Mouse (Mus musculus) spleen, postnatal 10 days (tissue): ENCODE measurements around the gene Nbea.

Experiments used
- DNase-seq, 2 experiments: peaks; one replicate each; pipeline ENCODE4 v3.0.0; 2021 to 2022; ENCODE audit warnings: low spot score in 2 of 2

Nbea gene

GRCm38 (mm10) chr3:56183159-56184133 lies at the start of gene Nbea:
Gene Nbea (minus strand): TSS chr3:56183701.
- DNase-seq, result peak; percentile 3 to 45

GRCm38 (mm10) chr3:56229283-56229682 lies 45.8 kb upstream of the Nbea start:
- DNase-seq, result no peak

- DNase-seq, result no peak
These were observed 32.5 kb upstream of the Nbea start for GRCm38 (mm10) chr3:56215989-56216388.

GRCm38 (mm10) chr3:56203968-56204367 lies 20.5 kb upstream of the Nbea start:
- DNase-seq, result no peak

GRCm38 (mm10) chr3:56188238-56188637 lies 4.7 kb upstream of the Nbea start:
- DNase-seq, result no peak

GRCm38 (mm10) chr3:56187131-56187779 lies 3.8 kb upstream of the Nbea start:
- DNase-seq, result no peak

- no peak for DNase-seq
These were observed 936 bp downstream of the Nbea start for GRCm38 (mm10) chr3:56182371-56183158.

GRCm38 (mm10) chr3:56181991-56182370 lies 1.5 kb downstream of the Nbea start:
- no peak for DNase-seq

- no peak for DNase-seq
These were observed 2.5 kb downstream of the Nbea start for GRCm38 (mm10) chr3:56181025-56181424.

GRCm38 (mm10) chr3:56157864-56158263 lies 25.6 kb downstream of the Nbea start:
- no peak for DNase-seq

- DNase-seq, result no peak
These were observed 56.8 kb downstream of the Nbea start for GRCm38 (mm10) chr3:56126674-56127073.

- no peak for DNase-seq
These were observed 66.9 kb downstream of the Nbea start for GRCm38 (mm10) chr3:56116647-56117046.

- no peak for DNase-seq
These were observed 75.4 kb downstream of the Nbea start for GRCm38 (mm10) chr3:56108101-56108500.

- DNase-seq, result no peak
These were observed 86.4 kb downstream of the Nbea start for GRCm38 (mm10) chr3:56097105-56097504.

- DNase-seq, result no peak
These were observed 104.4 kb downstream of the Nbea start for GRCm38 (mm10) chr3:56079015-56079612.

GRCm38 (mm10) chr3:56067849-56068248 lies 115.7 kb downstream of the Nbea start:
- no peak for DNase-seq

GRCm38 (mm10) chr3:56066360-56067040 lies 117.0 kb downstream of the Nbea start:
- no peak for DNase-seq

GRCm38 (mm10) chr3:56065234-56065633 lies 118.3 kb downstream of the Nbea start:
- DNase-seq, result no peak

GRCm38 (mm10) chr3:56045659-56046336 lies 137.7 kb downstream of the Nbea start:
- DNase-seq, result no peak

GRCm38 (mm10) chr3:56043091-56043490 lies 140.4 kb downstream of the Nbea start:
- no peak for DNase-seq

- no peak for DNase-seq
These were observed 144.0 kb downstream of the Nbea start for GRCm38 (mm10) chr3:56039494-56039893.
